Mouse (Mus musculus) splenic B cell, adult 2 months (primary cell): ENCODE data around the gene Terf2ip.
A peak's percentile ranks its signal among the peaks of the same experiment; 100 is the strongest.

Source experiments
- DNase-seq: peaks from one replicate; pipeline ENCODE4 v3.0.0-alpha.2; 2011; ENCODE audit warnings: low read depth, low spot score
- H3K27me3 ChIP-seq: 2 replicates; pipeline ENCODE4 v1.6.1; 2012; ENCODE audit warnings: mild to moderate bottlenecking, low read length, moderate library complexity, mixed read lengths; ENCODE audit not compliant: control insufficient read depth, poor library complexity, insufficient read depth, severe bottlenecking
- H3K36me3 ChIP-seq: 2 replicates; pipeline ENCODE4 v1.6.1; 2012; ENCODE audit warnings: mild to moderate bottlenecking, low read length, moderate library complexity, mixed read lengths; ENCODE audit not compliant: control insufficient read depth, poor library complexity, insufficient read depth, severe bottlenecking

The Terf2ip gene

GRCm38 (mm10) chr8:112010997-112011815 lies at the start of gene Terf2ip, which contains the start of gene Kars:
Gene Terf2ip (plus strand): TSS chr8:112011398.
Gene Kars (minus strand): TSS chr8:112011323.
- Histone ChIP-seq H3K36me3 (peaks cover 1% of the 10 kb centered on the region), H3K27me3 (no peaks in the 10 kb centered on the region)
- DNase-seq, result peak; percentile 96

DNA sequence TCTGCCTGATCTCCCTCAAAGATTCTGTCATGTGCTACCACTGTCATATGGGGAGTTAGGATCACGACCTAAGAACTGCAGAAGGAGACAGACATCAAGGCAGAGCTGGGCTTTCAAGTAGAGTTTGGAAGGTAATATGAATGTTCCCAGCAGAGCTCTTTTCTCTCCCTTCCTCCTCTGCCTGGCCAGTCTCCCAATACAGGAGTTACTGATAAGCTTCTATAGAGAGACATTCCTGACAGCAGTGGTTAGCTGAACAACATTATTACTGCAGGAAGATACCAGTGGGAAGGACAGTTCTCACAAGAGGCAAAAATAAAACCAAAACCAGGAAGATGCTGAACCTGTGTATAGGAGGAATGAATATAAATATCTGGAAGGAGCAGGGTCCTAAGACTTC lies 48.6 kb upstream of the Terf2ip start:
- H3K36me3 ChIP-seq, result no peaks in the 10 kb centered on the region
- no peaks in the 10 kb centered on the region for H3K27me3 ChIP-seq
- DNase-seq, result no peak

DNA sequence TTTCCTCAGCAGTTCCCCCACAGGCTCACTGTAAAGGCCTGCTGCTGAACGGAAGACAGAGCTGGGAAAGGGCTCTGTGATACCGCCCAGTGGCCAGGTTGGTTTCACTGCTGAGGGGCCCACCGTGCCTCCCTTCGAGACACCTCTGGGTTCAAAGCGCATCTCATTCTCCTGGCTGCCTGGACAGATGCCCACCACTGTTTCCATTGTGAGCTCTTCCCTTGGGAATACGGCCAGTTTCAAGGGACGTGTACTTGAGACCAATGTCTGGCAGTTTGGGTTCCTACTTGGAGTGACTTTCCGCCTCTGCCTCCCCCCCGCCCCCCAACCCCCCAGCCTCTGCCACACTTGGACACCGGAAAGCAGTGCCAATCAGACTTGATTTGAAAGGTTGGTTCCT lies 48.1 kb upstream of the Terf2ip start:
- Histone ChIP-seq H3K27me3 (no peaks in the 10 kb centered on the region), H3K36me3 (no peaks in the 10 kb centered on the region)
- no peak for DNase-seq

DNA sequence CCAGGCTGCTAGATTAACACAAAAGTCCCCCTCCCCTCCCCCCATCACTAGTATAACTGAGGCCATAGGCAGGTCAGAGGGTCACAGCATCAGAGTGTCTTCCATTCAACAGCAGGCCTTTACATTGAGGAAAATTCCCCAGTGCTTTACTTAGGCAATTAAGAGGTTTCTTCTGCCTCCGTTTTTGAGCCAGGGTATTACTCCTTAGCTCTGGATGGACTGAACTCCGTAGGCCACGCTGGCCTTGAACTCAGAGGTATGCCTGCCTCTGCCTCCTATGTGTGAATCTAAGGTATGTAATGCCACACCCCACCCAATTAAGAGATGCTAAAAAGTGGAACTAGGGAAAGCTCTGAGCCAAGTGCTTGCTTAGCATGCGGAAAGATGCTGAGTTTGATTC lies 47.7 kb upstream of the Terf2ip start:
- H3K27me3 ChIP-seq, result no peaks in the 10 kb centered on the region
- DNase-seq, result no peak
- H3K36me3 ChIP-seq, result no peaks in the 10 kb centered on the region

DNA sequence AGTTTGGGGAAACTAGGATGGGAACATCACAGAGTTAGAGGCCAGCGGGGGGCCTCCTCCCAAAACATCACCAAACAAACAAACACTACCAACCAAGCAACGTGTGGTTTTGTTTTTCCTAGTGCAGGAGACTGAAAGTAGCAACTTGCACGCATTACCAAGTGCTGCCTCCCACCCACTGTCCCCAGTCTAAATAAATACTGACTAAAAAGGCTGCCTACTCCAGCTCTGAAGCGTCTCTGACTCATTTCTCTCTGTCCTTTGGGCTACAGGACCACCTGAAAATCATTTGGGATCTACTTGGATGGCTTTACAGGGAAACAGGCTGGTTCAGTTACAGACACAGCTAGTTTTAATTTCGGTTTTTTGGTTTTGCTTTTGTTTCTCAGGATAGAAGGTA lies 46.8 kb upstream of the Terf2ip start:
- no peaks in the 10 kb centered on the region for H3K27me3 ChIP-seq
- DNase-seq, result no peak
- H3K36me3 ChIP-seq, result no peaks in the 10 kb centered on the region

GRCm38 (mm10) chr8:111964849-111965561 lies 46.2 kb upstream of the Terf2ip start:
- DNase-seq, result no peak

GRCm38 (mm10) chr8:111967246-111967870 lies 43.8 kb upstream of the Terf2ip start:
- Histone ChIP-seq H3K27me3 (no peaks in the 10 kb centered on the region), H3K36me3 (no peaks in the 10 kb centered on the region)
- DNase-seq, result no peak

More at GRCm38 (mm10) chr8:111964849-111965561, 46.2 kb upstream of the Terf2ip start:
- Histone ChIP-seq H3K27me3 (no peaks in the 10 kb centered on the region), H3K36me3 (no peaks in the 10 kb centered on the region)

GRCm38 (mm10) chr8:111968541-111968940 lies 42.7 kb upstream of the Terf2ip start:
- H3K27me3 ChIP-seq, result no peaks in the 10 kb centered on the region
- DNase-seq, result no peak
- no peaks in the 10 kb centered on the region; the same call in 1 of the 2 replicates for H3K36me3 ChIP-seq

GRCm38 (mm10) chr8:111968991-111969390 lies 42.2 kb upstream of the Terf2ip start:
- no peaks in the 10 kb centered on the region for H3K27me3 ChIP-seq
- DNase-seq, result no peak

DNA sequence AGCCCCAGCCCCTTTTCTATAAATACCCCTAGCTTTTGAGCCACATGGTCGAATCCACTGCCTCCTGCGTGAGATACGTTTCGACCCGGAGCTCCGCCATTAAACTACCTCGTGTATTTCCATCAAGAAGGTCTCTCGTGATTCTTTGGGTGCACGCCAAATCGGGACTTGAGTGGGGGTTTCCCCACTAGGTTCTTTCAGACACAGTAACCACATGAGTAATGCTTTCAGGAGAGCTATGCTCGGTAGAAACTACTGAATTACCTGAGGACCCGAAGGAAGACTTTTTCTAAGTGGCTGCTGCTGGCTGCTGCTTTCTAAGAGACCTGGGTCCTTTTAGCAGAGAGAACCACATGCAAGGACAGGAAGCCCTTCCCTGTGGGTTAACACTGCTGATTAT lies 37.1 kb upstream of the Terf2ip start:
- H3K27me3 ChIP-seq, result no peaks in the 10 kb centered on the region
- no peak for DNase-seq
- peaks cover 3% of the 10 kb centered on the region; the same call in 1 of the 2 replicates for H3K36me3 ChIP-seq

More at GRCm38 (mm10) chr8:111968991-111969390, 42.2 kb upstream of the Terf2ip start:
- H3K36me3 ChIP-seq, result no peaks in the 10 kb centered on the region; the same call in 1 of the 2 replicates

DNA sequence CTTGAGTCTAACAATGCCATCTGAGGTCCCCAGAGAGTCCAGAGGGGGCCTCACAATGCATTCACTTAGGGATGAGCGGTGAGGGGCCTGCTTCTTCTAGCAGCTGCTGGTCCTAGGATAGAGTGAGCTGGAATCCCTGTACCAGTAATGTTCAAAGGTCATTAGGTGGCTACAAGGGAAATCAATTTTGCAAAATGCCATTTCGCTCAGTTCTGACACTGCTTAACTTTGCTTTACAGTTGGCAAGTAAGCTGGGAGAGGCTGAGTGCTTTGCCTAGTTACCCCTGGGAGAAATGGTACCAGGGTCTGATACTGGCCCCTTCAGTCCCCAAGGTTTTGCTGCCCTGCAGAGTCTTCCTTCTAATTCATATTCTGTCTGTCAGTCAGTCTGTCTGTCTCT lies 35.5 kb upstream of the Terf2ip start:
- no peak for DNase-seq
- Histone ChIP-seq H3K36me3 (peaks cover 3% of the 10 kb centered on the region; the same call in 1 of the 2 replicates), H3K27me3 (no peaks in the 10 kb centered on the region)

DNA sequence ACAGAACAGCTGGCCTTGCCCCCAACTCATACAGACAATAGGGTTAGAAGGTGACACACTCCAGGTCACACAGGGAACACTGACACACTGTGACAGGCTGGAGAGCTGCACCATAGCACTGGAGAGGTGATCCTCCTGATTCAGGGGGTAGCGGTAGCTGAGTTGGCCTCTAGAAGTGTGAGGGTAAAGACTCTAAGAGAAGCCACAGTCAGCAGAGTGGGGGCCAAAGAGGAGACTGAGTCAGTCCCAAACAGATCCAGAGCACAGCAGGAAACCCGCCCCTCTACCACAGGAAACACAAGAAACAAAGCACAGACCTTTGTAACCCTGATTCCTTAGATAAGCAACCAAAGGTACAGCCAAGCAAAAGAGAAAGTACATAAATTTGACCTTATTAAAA lies 34.9 kb upstream of the Terf2ip start:
- Histone ChIP-seq H3K27me3 (no peaks in the 10 kb centered on the region), H3K36me3 (peaks cover 3% of the 10 kb centered on the region; the same call in 1 of the 2 replicates)
- no peak for DNase-seq

DNA sequence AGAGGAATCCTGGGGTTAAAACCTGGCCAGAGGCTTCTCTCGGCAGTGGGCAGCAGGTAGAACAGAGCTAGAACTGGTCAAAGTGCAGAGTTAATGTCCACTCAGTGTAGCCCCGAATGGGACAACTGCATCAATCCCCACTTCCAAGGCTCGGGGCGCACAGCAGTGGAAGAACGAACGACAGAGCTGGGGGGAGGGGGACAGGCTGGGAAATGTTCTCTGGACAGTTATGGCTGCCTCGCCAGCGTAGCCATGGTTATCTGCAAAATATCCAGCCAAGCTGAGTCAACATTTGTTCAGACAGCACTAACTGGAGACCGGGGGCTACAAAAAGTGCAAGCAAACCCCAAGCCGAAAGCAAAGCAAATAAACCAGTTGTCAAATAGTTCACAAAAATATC lies 33.1 kb upstream of the Terf2ip start:
- no peaks in the 10 kb centered on the region for H3K27me3 ChIP-seq
- DNase-seq, result no peak

GRCm38 (mm10) chr8:111982116-111982515 lies 29.1 kb upstream of the Terf2ip start:
- DNase-seq, result peak; percentile 26
- Histone ChIP-seq H3K27me3 (no peaks in the 10 kb centered on the region), H3K36me3 (peaks cover 3% of the 10 kb centered on the region)

More for the DNA sequence above, 33.1 kb upstream of the Terf2ip start:
- peaks cover 3% of the 10 kb centered on the region for H3K36me3 ChIP-seq

GRCm38 (mm10) chr8:111984511-111984910 lies 26.7 kb upstream of the Terf2ip start:
- H3K36me3 ChIP-seq, result peaks cover 1% of the 10 kb centered on the region; the same call in 1 of the 2 replicates
- no peak for DNase-seq
- H3K27me3 ChIP-seq, result no peaks in the 10 kb centered on the region
